Mouse (Mus musculus): ENCODE measurements around the gene Il17ra. TPM values are rescaled to one million over a fixed set of nuclear protein-coding genes. Genes with fewer than 3 reads are reported as not detected.

The Il17ra gene
- polyA plus RNA-seq, 1 experiment from 2014 or later: 3.1 TPM

GRCm38 (mm10) chr6:120492499-120493373, 29.7 kb downstream of the Il17ra start:
- Histone ChIP-seq H3K27ac (replicated peaks) (peak overlapping the region; percentile 83), H3K4me1 (peaks cover 33% of the 10 kb centered on the region), H3K36me3 (replicated peaks) (no peaks in the 10 kb centered on the region), H3K4me3 (peak overlapping the region; percentile 75), H3K9me3 (no peaks in the 10 kb centered on the region), H3K27me3 (replicated peaks; ENCODE audit: low read depth, poor library complexity, severe bottlenecking) (peaks cover 62% of the 10 kb centered on the region)
- peak; percentile 73 for DNase-seq (ENCODE audit: low spot score)
- 1% methylated on average over 95 of the region's 95 CpGs for whole genome bisulfite sequencing

DNA sequence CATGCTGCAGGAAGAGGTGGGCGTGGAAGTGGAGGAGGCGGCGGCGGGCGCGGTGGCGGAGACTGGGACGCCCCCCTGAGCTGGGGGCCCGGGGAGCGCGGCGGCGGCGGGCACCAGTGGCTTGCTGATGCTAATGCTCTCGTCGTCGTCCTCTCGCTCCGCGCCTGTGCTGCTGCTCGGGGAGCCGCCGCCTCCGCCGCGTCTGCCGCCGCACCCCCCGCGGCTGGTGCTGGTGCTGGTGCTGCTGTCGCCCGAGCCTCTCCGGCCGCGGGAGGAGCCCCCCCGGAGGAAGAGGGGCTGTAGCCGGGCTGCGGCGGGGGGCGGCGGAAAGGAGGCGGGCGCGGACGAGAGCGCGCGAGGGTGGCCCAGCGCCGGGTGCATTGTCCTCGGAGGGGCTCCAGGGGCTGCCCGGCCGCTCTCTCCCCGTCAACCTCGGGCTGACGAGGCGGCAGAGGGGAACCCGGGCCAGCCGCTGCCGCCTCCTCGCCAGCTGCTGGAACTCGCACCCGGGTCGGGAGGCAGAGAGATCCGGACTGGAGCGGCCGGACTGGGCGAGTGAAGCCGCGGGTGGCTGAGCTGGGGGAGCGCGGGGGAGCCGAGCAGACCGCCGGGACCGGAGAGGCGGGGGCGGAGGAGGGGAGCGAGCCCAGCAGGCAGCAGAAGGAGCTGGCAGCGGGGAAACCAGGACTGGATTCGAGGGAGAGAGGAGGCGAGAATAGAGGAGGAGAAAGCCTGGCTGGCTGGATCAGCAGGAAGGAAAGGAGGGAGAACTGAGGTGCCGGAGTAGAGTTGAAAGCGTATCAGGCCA, 30.5 kb downstream of the Il17ra start, which contains the start of gene Tmem121b:
Tmem121b (minus strand) TSS at position 434 of the 808 bp plus-strand sequence.
- Histone ChIP-seq H3K36me3 (replicated peaks) (no peaks in the 10 kb centered on the region), H3K27ac (replicated peaks) (peak within 1 kb of the TSS; percentile 83), H3K4me1 (peaks cover 33% of the 10 kb centered on the region), H3K9me3 (no peaks in the 10 kb centered on the region), H3K4me3 (peak within 1 kb of the TSS; percentile 75), H3K27me3 (replicated peaks; ENCODE audit: low read depth, poor library complexity, severe bottlenecking) (peaks cover 62% of the 10 kb centered on the region)
- WGBS: under 1% methylated on average over 77 of the region's 84 CpGs
- DNase-seq (ENCODE audit: low spot score): peak; percentile 89

DNA sequence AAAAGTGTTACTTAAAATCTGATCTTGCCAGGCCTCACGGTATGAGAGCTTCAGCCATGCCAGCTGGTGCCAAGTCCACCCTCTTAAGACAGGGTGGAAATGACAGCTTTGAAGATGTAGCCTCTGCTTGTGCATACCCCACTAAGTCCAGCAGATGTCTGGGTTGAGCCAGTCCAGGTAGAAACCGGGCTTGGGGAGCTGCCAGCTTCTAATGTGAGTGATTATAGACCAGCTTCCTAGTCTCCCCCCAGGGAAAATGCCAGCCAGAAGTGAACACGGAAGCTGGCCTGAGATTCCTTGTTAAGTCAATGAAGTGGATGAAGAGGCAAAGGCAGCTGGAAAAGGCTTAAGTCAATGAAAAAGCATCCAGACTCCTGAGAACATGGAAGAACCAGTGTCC, 33.5 kb downstream of the Il17ra start:
- Histone ChIP-seq H3K9me3 (peaks cover 6% of the 10 kb centered on the region; the same call in 1 of the 2 replicates), H3K27ac (replicated peaks) (no peak overlapping the region), H3K4me1 (peaks cover 33% of the 10 kb centered on the region), H3K4me3 (no peak overlapping the region), H3K36me3 (replicated peaks) (no peaks in the 10 kb centered on the region), H3K27me3 (replicated peaks; ENCODE audit: low read depth, poor library complexity, severe bottlenecking) (peaks cover 43% of the 10 kb centered on the region)
- WGBS: 70% methylated on average over 3 of the region's 3 CpGs
- no peak for DNase-seq (ENCODE audit: low spot score)

DNA sequence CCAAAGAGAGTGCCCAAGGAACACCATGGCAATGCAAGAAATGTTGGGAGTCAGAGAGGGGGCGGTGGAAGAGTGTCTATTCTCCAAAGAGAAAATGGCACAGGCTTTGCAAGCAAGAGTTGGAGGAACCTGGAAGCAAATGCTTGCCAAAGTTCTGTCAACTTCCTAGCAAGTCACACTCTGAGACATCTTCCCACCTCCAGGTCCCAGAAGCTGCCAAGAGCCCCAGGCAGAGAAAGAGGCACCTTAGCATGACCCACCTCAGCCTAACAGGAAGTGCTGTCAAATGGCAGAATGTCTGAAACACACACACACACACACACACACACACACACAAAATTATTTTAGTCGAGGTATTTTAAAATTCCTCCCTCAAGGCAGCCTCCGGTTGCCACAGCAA, 41.0 kb downstream of the Il17ra start:
- H3K4me1 ChIP-seq: peaks cover 5% of the 10 kb centered on the region; the same call in 1 of the 2 replicates
- no peak overlapping the region for H3K27ac ChIP-seq (replicated peaks)
- no peaks in the 10 kb centered on the region for H3K27me3 ChIP-seq (replicated peaks; ENCODE audit: low read depth, poor library complexity, severe bottlenecking)
- no peak for DNase-seq (ENCODE audit: low spot score)
- peaks cover 19% of the 10 kb centered on the region for H3K36me3 ChIP-seq (replicated peaks)
- peaks cover 6% of the 10 kb centered on the region; the same call in 1 of the 2 replicates for H3K9me3 ChIP-seq
- 77% methylated on average over 3 of the region's 3 CpGs for WGBS
- no peak overlapping the region for H3K4me3 ChIP-seq

DNA sequence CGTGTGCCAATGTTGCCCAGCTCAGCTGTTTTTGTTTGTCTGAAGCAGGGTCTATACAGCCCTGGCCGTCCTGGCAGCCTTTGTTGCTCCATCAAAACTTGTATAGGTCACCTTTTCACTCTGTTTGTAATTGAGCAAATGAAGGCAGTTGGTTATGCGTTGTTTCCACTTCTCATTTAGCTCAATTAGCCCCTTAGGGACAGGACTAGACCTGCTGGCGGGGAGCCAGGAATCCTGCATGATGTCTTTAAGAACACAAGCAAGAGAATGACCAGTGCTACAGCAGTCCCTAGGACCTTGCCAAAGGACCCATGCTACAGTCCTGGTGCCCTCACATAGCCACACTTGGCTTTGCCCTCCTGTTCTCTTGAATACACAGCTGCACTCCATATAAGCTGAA, 42.5 kb downstream of the Il17ra start:
- Histone ChIP-seq H3K4me1 (peaks cover 5% of the 10 kb centered on the region; the same call in 1 of the 2 replicates), H3K4me3 (no peak overlapping the region), H3K27ac (replicated peaks) (no peak overlapping the region), H3K36me3 (replicated peaks) (peaks cover 33% of the 10 kb centered on the region), H3K27me3 (replicated peaks; ENCODE audit: low read depth, poor library complexity, severe bottlenecking) (no peaks in the 10 kb centered on the region), H3K9me3 (peaks cover 2% of the 10 kb centered on the region; the same call in 1 of the 2 replicates)
- no peak for DNase-seq (ENCODE audit: low spot score)
- 75% methylated on average over 4 of the region's 4 CpGs for WGBS

DNA sequence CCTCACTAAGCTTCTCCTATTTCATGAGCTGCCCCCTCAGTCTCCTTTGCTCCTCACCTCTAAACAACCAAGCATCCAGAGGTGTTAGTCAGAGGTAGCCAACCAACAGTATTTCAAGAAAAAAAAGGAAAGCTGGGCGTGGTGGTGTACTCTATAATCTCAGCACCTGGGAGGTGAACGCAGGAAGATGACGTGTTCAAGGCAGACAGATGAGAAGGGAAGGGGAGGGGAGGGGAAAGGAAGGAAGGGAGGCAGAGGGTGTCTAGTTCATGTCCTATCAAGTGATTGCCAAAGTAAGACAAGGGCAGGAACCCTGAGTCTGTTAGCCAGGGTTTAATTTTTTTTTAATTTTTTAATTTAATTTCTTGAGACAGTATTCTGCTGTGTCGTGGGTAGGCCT, 45.6 kb downstream of the Il17ra start:
- no peaks in the 10 kb centered on the region for H3K27me3 ChIP-seq (replicated peaks; ENCODE audit: low read depth, poor library complexity, severe bottlenecking)
- H3K36me3 ChIP-seq (replicated peaks): peaks cover 63% of the 10 kb centered on the region
- no peak overlapping the region for H3K4me3 ChIP-seq
- H3K9me3 ChIP-seq: no peaks in the 10 kb centered on the region
- DNase-seq (ENCODE audit: low spot score): no peak
- no peak overlapping the region for H3K27ac ChIP-seq (replicated peaks)
- 90% methylated on average over 4 of the region's 4 CpGs for WGBS
- H3K4me1 ChIP-seq: peaks cover 5% of the 10 kb centered on the region; the same call in 1 of the 2 replicates

GRCm38 (mm10) chr6:120509975-120510374, 46.9 kb downstream of the Il17ra start:
- Histone ChIP-seq H3K27me3 (replicated peaks; ENCODE audit: low read depth, poor library complexity, severe bottlenecking) (no peaks in the 10 kb centered on the region), H3K9me3 (no peaks in the 10 kb centered on the region), H3K36me3 (replicated peaks) (peaks cover 76% of the 10 kb centered on the region), H3K4me1 (peaks cover 5% of the 10 kb centered on the region; the same call in 1 of the 2 replicates), H3K4me3 (no peak overlapping the region), H3K27ac (replicated peaks) (no peak overlapping the region)
- 94% methylated on average over 7 of the region's 7 CpGs for WGBS
- no peak for DNase-seq (ENCODE audit: low spot score)

GRCm38 (mm10) chr6:120510425-120510824, 47.4 kb downstream of the Il17ra start:
- DNase-seq (ENCODE audit: low spot score): no peak
- WGBS: 88% methylated on average over 8 of the region's 8 CpGs
- Histone ChIP-seq H3K27me3 (replicated peaks; ENCODE audit: low read depth, poor library complexity, severe bottlenecking) (no peaks in the 10 kb centered on the region), H3K4me1 (peaks cover 4% of the 10 kb centered on the region; the same call in 1 of the 2 replicates), H3K9me3 (no peaks in the 10 kb centered on the region), H3K36me3 (replicated peaks) (peaks cover 80% of the 10 kb centered on the region), H3K27ac (replicated peaks) (no peak overlapping the region), H3K4me3 (no peak overlapping the region)

GRCm38 (mm10) chr6:120511212-120511611, 48.2 kb downstream of the Il17ra start:
- Histone ChIP-seq H3K36me3 (replicated peaks) (peaks cover 81% of the 10 kb centered on the region), H3K4me1 (no peaks in the 10 kb centered on the region), H3K4me3 (no peak overlapping the region), H3K27me3 (replicated peaks; ENCODE audit: low read depth, poor library complexity, severe bottlenecking) (no peaks in the 10 kb centered on the region), H3K9me3 (no peaks in the 10 kb centered on the region), H3K27ac (replicated peaks) (no peak overlapping the region)
- WGBS: 91% methylated on average over 6 of the region's 6 CpGs
- DNase-seq (ENCODE audit: low spot score): no peak

- H3K27ac ChIP-seq (replicated peaks): 0 out of 2 replicates have a peak overlapping the region, but pooled peaks have one; percentile 26
- H3K36me3 ChIP-seq (replicated peaks): peaks cover 87% of the 10 kb centered on the region
- no peaks in the 10 kb centered on the region for H3K4me1 ChIP-seq
- no peaks in the 10 kb centered on the region for H3K9me3 ChIP-seq
- no peaks in the 10 kb centered on the region for H3K27me3 ChIP-seq (replicated peaks; ENCODE audit: low read depth, poor library complexity, severe bottlenecking)
- WGBS: 92% methylated on average over 4 of the region's 4 CpGs
- no peak for DNase-seq (ENCODE audit: low spot score)
- H3K4me3 ChIP-seq: no peak overlapping the region
Measured at GRCm38 (mm10) chr6:120516422-120516821, 53.4 kb downstream of the Il17ra start.

GRCm38 (mm10) chr6:120516879-120517278, 53.8 kb downstream of the Il17ra start:
- Histone ChIP-seq H3K27me3 (replicated peaks; ENCODE audit: low read depth, poor library complexity, severe bottlenecking) (no peaks in the 10 kb centered on the region), H3K27ac (replicated peaks) (0 out of 2 replicates have a peak overlapping the region, but pooled peaks have one; percentile 26), H3K36me3 (replicated peaks) (peaks cover 87% of the 10 kb centered on the region), H3K9me3 (no peaks in the 10 kb centered on the region), H3K4me1 (no peaks in the 10 kb centered on the region), H3K4me3 (no peak overlapping the region)
- 91% methylated on average over 6 of the region's 6 CpGs for WGBS
- DNase-seq (ENCODE audit: low spot score): no peak

DNA sequence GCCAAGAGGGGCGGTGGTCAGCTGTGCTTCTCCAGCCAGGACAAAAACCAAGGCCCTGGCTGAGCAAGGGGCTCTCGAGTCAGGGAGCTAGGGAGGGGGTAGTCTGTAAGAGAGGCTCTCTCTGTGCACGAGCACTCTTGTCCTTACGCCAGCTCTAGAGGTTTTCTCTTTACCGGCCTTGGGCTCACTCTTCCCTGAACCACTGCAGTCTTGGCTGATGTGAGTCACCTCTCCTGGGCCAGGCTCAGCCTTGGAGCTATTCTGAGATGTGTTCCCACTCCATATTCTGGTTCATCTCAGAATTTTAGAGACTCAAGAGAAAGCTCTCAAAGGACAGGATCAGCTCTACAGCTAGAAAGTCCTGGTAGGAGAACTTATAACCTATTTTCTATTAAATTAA, 54.3 kb downstream of the Il17ra start:
- H3K27me3 ChIP-seq (replicated peaks; ENCODE audit: low read depth, poor library complexity, severe bottlenecking): no peaks in the 10 kb centered on the region
- WGBS: 86% methylated on average over 5 of the region's 5 CpGs
- no peak overlapping the region for H3K4me3 ChIP-seq
- peaks cover 89% of the 10 kb centered on the region for H3K36me3 ChIP-seq (replicated peaks)
- H3K27ac ChIP-seq (replicated peaks): 0 out of 2 replicates have a peak overlapping the region, but pooled peaks have one; percentile 26
- no peaks in the 10 kb centered on the region for H3K4me1 ChIP-seq
- no peaks in the 10 kb centered on the region for H3K9me3 ChIP-seq
- DNase-seq (ENCODE audit: low spot score): no peak

Measured in embryonic facial prominence, embryonic 10.5 days (tissue).